Mouse (Mus musculus) left cerebral cortex, adult 11 months (tissue): ENCODE results near the gene 1700123O20Rik.

ENCODE experiments used
- DNase-seq: peaks from one replicate; pipeline ENCODE4 v3.0.0; 2022; ENCODE audit warnings: low spot score

Gene 1700123O20Rik

GRCm38 (mm10) chr14:54678657-54679304, 7.2 kb upstream of the 1700123O20Rik start:
- DNase-seq, result no peak

GRCm38 (mm10) chr14:54682396-54682795, 3.6 kb upstream of the 1700123O20Rik start:
- DNase-seq, result no peak

- no peak for DNase-seq
Observed at GRCm38 (mm10) chr14:54685471-54685870, 545 bp upstream of the 1700123O20Rik start.

- peak; percentile 100 for DNase-seq
Observed at GRCm38 (mm10) chr14:54686522-54687143, 617 bp downstream of the 1700123O20Rik start, which contains the start of gene Acin1. Gene Acin1, minus strand, starts transcription at chr14:54686931.

- DNase-seq, result no peak
Observed at GRCm38 (mm10) chr14:54687251-54687650, 1.2 kb downstream of the 1700123O20Rik start.

GRCm38 (mm10) chr14:54695042-54695441, 9.0 kb downstream of the 1700123O20Rik start:
- no peak for DNase-seq

GRCm38 (mm10) chr14:54696752-54697151, 10.7 kb downstream of the 1700123O20Rik start:
- DNase-seq, result no peak

- DNase-seq, result no peak
Observed at GRCm38 (mm10) chr14:54698733-54699132, 12.7 kb downstream of the 1700123O20Rik start, which contains the start of gene Gm29776. Gene Gm29776, minus strand, starts transcription at chr14:54698833.

GRCm38 (mm10) chr14:54699586-54699985, 13.6 kb downstream of the 1700123O20Rik start:
- DNase-seq, result no peak

GRCm38 (mm10) chr14:54701298-54701697, 15.3 kb downstream of the 1700123O20Rik start:
- DNase-seq, result no peak

GRCm38 (mm10) chr14:54703207-54703606, 17.2 kb downstream of the 1700123O20Rik start:
- no peak for DNase-seq

GRCm38 (mm10) chr14:54705844-54706243, 19.8 kb downstream of the 1700123O20Rik start:
- DNase-seq, result no peak

GRCm38 (mm10) chr14:54706589-54707320, 20.7 kb downstream of the 1700123O20Rik start:
- DNase-seq, result no peak

- DNase-seq, result no peak
Observed at GRCm38 (mm10) chr14:54709054-54709453, 23.0 kb downstream of the 1700123O20Rik start.

GRCm38 (mm10) chr14:54712074-54712473, 26.1 kb downstream of the 1700123O20Rik start, which contains the start of gene Cebpe:
Gene Cebpe, minus strand, starts transcription at chr14:54712174.
- no peak for DNase-seq

GRCm38 (mm10) chr14:54712861-54713260, 26.8 kb downstream of the 1700123O20Rik start:
- DNase-seq, result no peak

- peak; percentile 70 for DNase-seq
Observed at GRCm38 (mm10) chr14:54714121-54714520, 28.1 kb downstream of the 1700123O20Rik start.

- DNase-seq, result no peak
Observed at GRCm38 (mm10) chr14:54714617-54715081, 28.6 kb downstream of the 1700123O20Rik start.

GRCm38 (mm10) chr14:54715402-54715801, 29.4 kb downstream of the 1700123O20Rik start:
- DNase-seq, result no peak

GRCm38 (mm10) chr14:54720041-54720440, 34.0 kb downstream of the 1700123O20Rik start:
- no peak for DNase-seq

- DNase-seq, result no peak
Observed at GRCm38 (mm10) chr14:54720654-54721350, 34.8 kb downstream of the 1700123O20Rik start.

- no peak for DNase-seq
Observed at GRCm38 (mm10) chr14:54721711-54722110, 35.7 kb downstream of the 1700123O20Rik start.
